Mouse (Mus musculus) liver, embryonic 14.5 days (tissue): ENCODE results near the gene Xpnpep1.

ENCODE experiments used
- CTCF ChIP-seq: IDR thresholded peaks from 2 replicates; pipeline ENCODE4 v1.5.1; 2016; ENCODE audit warnings: antibody characterized with exemption, low read depth, control low read depth
- EP300 ChIP-seq: IDR thresholded peaks from 2 replicates; pipeline ENCODE4 v1.6.1; 2016; ENCODE audit warnings: antibody characterized with exemption, low read depth

DNA sequence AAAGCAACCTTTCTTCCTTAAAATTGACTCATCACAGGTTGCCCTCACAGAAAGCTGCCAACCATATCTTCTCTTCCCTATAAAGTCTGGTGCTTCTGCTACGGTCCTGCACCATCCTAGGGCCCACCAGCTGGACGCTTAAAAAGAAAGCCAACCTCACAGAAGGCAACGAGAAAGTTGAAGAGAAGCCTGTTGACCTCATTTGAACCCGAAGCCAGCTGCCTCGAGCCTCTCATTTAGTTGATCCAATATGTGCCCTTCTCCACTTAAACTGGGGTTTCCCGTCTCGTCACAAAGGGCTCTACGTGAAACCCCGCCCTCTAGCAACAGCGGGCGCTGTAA is 35.9 kb upstream of the Xpnpep1 start:
- TF ChIP-seq EP300 (no peak), CTCF (no peak)
